Mouse (Mus musculus): Measurements from ENCODE around the gene Sntb2.

GRCm38 (mm10) chr8:106964573-106964972 is 29.0 kb downstream of the Sntb2 start:
- TF ChIP-seq POLR2A (IDR thresholded peaks at IDR 0.05; ENCODE audit: control insufficient read depth, low read depth, low read length) (no peak), CTCF (IDR thresholded peaks at IDR 0.05; ENCODE audit: control insufficient read depth, insufficient read depth, insufficient replicate concordance, low read depth, low read length) (no peak)
